Mouse (Mus musculus): ENCODE results near the gene Nbea. TPM values are rescaled to one million over a fixed set of nuclear protein-coding genes. Genes with fewer than 3 reads are reported as not detected.

The Nbea gene
- polyA plus RNA-seq, 1 experiment = 3.6 TPM

GRCm38 (mm10) chr3:55677691-55678090 is 505.8 kb downstream of the Nbea start:
- Histone ChIP-seq H3K79me2 (ENCODE audit: control insufficient read depth, insufficient read depth) (no peaks in the 10 kb centered on the region), H3K27me3 (ENCODE audit: control insufficient read depth, insufficient read depth, insufficient read length) (no peaks in the 10 kb centered on the region), H3K36me3 (ENCODE audit: control insufficient read depth, insufficient read depth) (no peaks in the 10 kb centered on the region), H3K4me3 (no peak overlapping the region), H3ac (ENCODE audit: control insufficient read depth, insufficient read length) (no peak overlapping the region), H3K4me2 (ENCODE audit: low read depth) (no peak overlapping the region)
- TF ChIP-seq E2F4 (IDR thresholded peaks at IDR 0.05; ENCODE audit: insufficient read depth) (no peak), CEBPB (IDR thresholded peaks at IDR 0.05; ENCODE audit: insufficient read depth, poor library complexity, severe bottlenecking) (no peak), USF1 (IDR thresholded peaks at IDR 0.05; ENCODE audit: low read depth) (no peak), MYOD1 (IDR thresholded peaks at IDR 0.05; ENCODE audit: control insufficient read depth in 1 of 3, insufficient read length in 2 of 3, low read depth in 2 of 3) (no peak), MAX (IDR thresholded peaks at IDR 0.05; ENCODE audit: low read depth) (no peak), REST (IDR thresholded peaks at IDR 0.05; ENCODE audit: insufficient read depth, insufficient read length) (no peak), POLR2AphosphoS2 (IDR thresholded peaks at IDR 0.05; ENCODE audit: insufficient read length, low read depth) (no peak), MYOG (IDR thresholded peaks at IDR 0.05; ENCODE audit: control insufficient read depth in 1 of 3, insufficient read depth in 1 of 3, insufficient read length in 2 of 3, low read depth in 2 of 3) (no peak), SRF (IDR thresholded peaks at IDR 0.05; ENCODE audit: control insufficient read depth, insufficient read length, low read depth) (no peak), TCF12 (IDR thresholded peaks at IDR 0.05; ENCODE audit: insufficient read depth, poor library complexity, severe bottlenecking) (no peak), POLR2A (IDR thresholded peaks at IDR 0.05; ENCODE audit: insufficient read length, low read depth) (no peak), TCF3 (IDR thresholded peaks at IDR 0.05; ENCODE audit: insufficient read length, low read depth) (no peak)

- TF ChIP-seq MYOG (IDR thresholded peaks at IDR 0.05; ENCODE audit: control insufficient read depth in 1 of 3, insufficient read depth in 1 of 3, insufficient read length in 2 of 3, low read depth in 2 of 3) = peak in 2 of 3 experiments; percentile 14 to 55
- TF ChIP-seq MYOD1 (IDR thresholded peaks at IDR 0.05; ENCODE audit: control insufficient read depth in 1 of 3, insufficient read length in 2 of 3, low read depth in 2 of 3) = peak in 2 of 3 experiments; percentile 50 to 62
- TF ChIP-seq USF1 (IDR thresholded peaks at IDR 0.05; ENCODE audit: low read depth) = no peak
- Histone ChIP-seq H3K79me2 (ENCODE audit: control insufficient read depth, insufficient read depth) (no peaks in the 10 kb centered on the region), H3K36me3 (ENCODE audit: control insufficient read depth, insufficient read depth) (no peaks in the 10 kb centered on the region), H3K4me3 (no peak overlapping the region), H3K4me2 (ENCODE audit: low read depth) (no peak overlapping the region), H3ac (ENCODE audit: control insufficient read depth, insufficient read length) (no peak overlapping the region), H3K27me3 (ENCODE audit: control insufficient read depth, insufficient read depth, insufficient read length) (no peaks in the 10 kb centered on the region)
Measured at GRCm38 (mm10) chr3:55674185-55674584, 509.3 kb downstream of the Nbea start.

GRCm38 (mm10) chr3:55667048-55667447 is 516.5 kb downstream of the Nbea start:
- Histone ChIP-seq H3K79me2 (ENCODE audit: control insufficient read depth, insufficient read depth) (no peaks in the 10 kb centered on the region), H3ac (ENCODE audit: control insufficient read depth, insufficient read length) (no peak overlapping the region), H3K4me3 (no peak overlapping the region), H3K27me3 (ENCODE audit: control insufficient read depth, insufficient read depth, insufficient read length) (no peaks in the 10 kb centered on the region), H3K4me2 (ENCODE audit: low read depth) (no peak overlapping the region), H3K36me3 (ENCODE audit: control insufficient read depth, insufficient read depth) (peaks cover 4% of the 10 kb centered on the region)
- TF ChIP-seq MYOG (IDR thresholded peaks at IDR 0.05; ENCODE audit: control insufficient read depth in 1 of 3, insufficient read depth in 1 of 3, insufficient read length in 2 of 3, low read depth in 2 of 3) (no peak), MYOD1 (IDR thresholded peaks at IDR 0.05; ENCODE audit: control insufficient read depth in 1 of 3, insufficient read length in 2 of 3, low read depth in 2 of 3) (no peak), USF1 (IDR thresholded peaks at IDR 0.05; ENCODE audit: low read depth) (no peak), E2F4 (IDR thresholded peaks at IDR 0.05; ENCODE audit: insufficient read depth) (no peak), TCF3 (IDR thresholded peaks at IDR 0.05; ENCODE audit: insufficient read length, low read depth) (no peak), CEBPB (IDR thresholded peaks at IDR 0.05; ENCODE audit: insufficient read depth, poor library complexity, severe bottlenecking) (no peak), SRF (IDR thresholded peaks at IDR 0.05; ENCODE audit: control insufficient read depth, insufficient read length, low read depth) (no peak), POLR2A (IDR thresholded peaks at IDR 0.05; ENCODE audit: insufficient read length, low read depth) (no peak), MAX (IDR thresholded peaks at IDR 0.05; ENCODE audit: low read depth) (no peak), POLR2AphosphoS2 (IDR thresholded peaks at IDR 0.05; ENCODE audit: insufficient read length, low read depth) (no peak), REST (IDR thresholded peaks at IDR 0.05; ENCODE audit: insufficient read depth, insufficient read length) (no peak), TCF12 (IDR thresholded peaks at IDR 0.05; ENCODE audit: insufficient read depth, poor library complexity, severe bottlenecking) (no peak)

GRCm38 (mm10) chr3:55665928-55666327 is 517.6 kb downstream of the Nbea start:
- Histone ChIP-seq H3K36me3 (ENCODE audit: control insufficient read depth, insufficient read depth) (peaks cover 4% of the 10 kb centered on the region), H3ac (ENCODE audit: control insufficient read depth, insufficient read length) (no peak overlapping the region), H3K4me3 (no peak overlapping the region), H3K79me2 (ENCODE audit: control insufficient read depth, insufficient read depth) (no peaks in the 10 kb centered on the region), H3K27me3 (ENCODE audit: control insufficient read depth, insufficient read depth, insufficient read length) (no peaks in the 10 kb centered on the region), H3K4me2 (ENCODE audit: low read depth) (no peak overlapping the region)
- TF ChIP-seq POLR2A (IDR thresholded peaks at IDR 0.05; ENCODE audit: insufficient read length, low read depth) = no peak
- no peak for TF ChIP-seq USF1 (IDR thresholded peaks at IDR 0.05; ENCODE audit: low read depth)
- TF ChIP-seq REST (IDR thresholded peaks at IDR 0.05; ENCODE audit: insufficient read depth, insufficient read length) = no peak
- no peak for TF ChIP-seq MAX (IDR thresholded peaks at IDR 0.05; ENCODE audit: low read depth)
- no peak for TF ChIP-seq TCF12 (IDR thresholded peaks at IDR 0.05; ENCODE audit: insufficient read depth, poor library complexity, severe bottlenecking)
- no peak for TF ChIP-seq MYOG (IDR thresholded peaks at IDR 0.05; ENCODE audit: control insufficient read depth in 1 of 3, insufficient read depth in 1 of 3, insufficient read length in 2 of 3, low read depth in 2 of 3)
- TF ChIP-seq TCF3 (IDR thresholded peaks at IDR 0.05; ENCODE audit: insufficient read length, low read depth) = no peak
- no peak for TF ChIP-seq MYOD1 (IDR thresholded peaks at IDR 0.05; ENCODE audit: control insufficient read depth in 1 of 3, insufficient read length in 2 of 3, low read depth in 2 of 3)
- TF ChIP-seq SRF (IDR thresholded peaks at IDR 0.05; ENCODE audit: control insufficient read depth, insufficient read length, low read depth) = no peak
- TF ChIP-seq POLR2AphosphoS2 (IDR thresholded peaks at IDR 0.05; ENCODE audit: insufficient read length, low read depth) = no peak
- TF ChIP-seq E2F4 (IDR thresholded peaks at IDR 0.05; ENCODE audit: insufficient read depth) = no peak
- TF ChIP-seq CEBPB (IDR thresholded peaks at IDR 0.05; ENCODE audit: insufficient read depth, poor library complexity, severe bottlenecking) = no peak

GRCm38 (mm10) chr3:55664713-55665112 is 518.8 kb downstream of the Nbea start:
- TF ChIP-seq MYOD1 (IDR thresholded peaks at IDR 0.05; ENCODE audit: control insufficient read depth in 1 of 3, insufficient read length in 2 of 3, low read depth in 2 of 3) (no peak), MYOG (IDR thresholded peaks at IDR 0.05; ENCODE audit: control insufficient read depth in 1 of 3, insufficient read depth in 1 of 3, insufficient read length in 2 of 3, low read depth in 2 of 3) (no peak), MAX (IDR thresholded peaks at IDR 0.05; ENCODE audit: low read depth) (no peak), REST (IDR thresholded peaks at IDR 0.05; ENCODE audit: insufficient read depth, insufficient read length) (no peak)
- Histone ChIP-seq H3K4me3 (no peak overlapping the region), H3K79me2 (ENCODE audit: control insufficient read depth, insufficient read depth) (no peaks in the 10 kb centered on the region), H3ac (ENCODE audit: control insufficient read depth, insufficient read length) (no peak overlapping the region), H3K4me2 (ENCODE audit: low read depth) (no peak overlapping the region), H3K27me3 (ENCODE audit: control insufficient read depth, insufficient read depth, insufficient read length) (no peaks in the 10 kb centered on the region), H3K36me3 (ENCODE audit: control insufficient read depth, insufficient read depth) (peaks cover 4% of the 10 kb centered on the region)

Measured in myocyte (in vitro differentiated cells).